Mouse (Mus musculus) mammary gland, adult 2 months (tissue): Measurements from ENCODE around the gene Zfp52. TPM values are rescaled to one million over a fixed set of nuclear protein-coding genes. Genes with fewer than 3 reads are reported as not detected.

Experiments used
- polyA plus RNA-seq: library from polyadenylated mRNA; depleted of rRNA; stranded (reverse); fragments of >200 nt; gene quantifications from 2 replicates; pipeline ENCODE4 v1.2.3, GENCODE M21; 2012; ENCODE audit warnings: low replicate concordance; rRNA removed

The Zfp52 gene
- 0.14 and 0.76 TPM in 2 replicates for polyA plus RNA-seq

GRCm38 (mm10) chr17:21535096-21536001 is at the start of gene Zfp52:
Gene Zfp52 (plus strand): TSS chr17:21535539.

GRCm38 (mm10) chr17:21488760-21489499 is 46.4 kb upstream of the Zfp52 start, which contains the start of gene Zfp53:
Gene Zfp53 (plus strand): TSS chr17:21488998.

GRCm38 (mm10) chr17:21566728-21567349 is 31.5 kb downstream of the Zfp52 start, which contains the start of gene Zfp948:
Gene Zfp948 (plus strand): TSS chr17:21567008.

Other genes starting within 250 kb of the Zfp52 start
- not detected in 2 replicates for gene Vmn1r237, start 223.7 kb upstream of the Zfp52 start, polyA plus RNA-seq
- 0.13 and 0.47 TPM in 2 replicates for gene Zfp677, start 151.8 kb upstream of the Zfp52 start, polyA plus RNA-seq
- gene Zfp54, start 112.3 kb upstream of the Zfp52 start, polyA plus RNA-seq, result 0.26 and 1.1 TPM in 2 replicates
- gene Zfp51, start 85.2 kb upstream of the Zfp52 start, polyA plus RNA-seq, result 0.42 and 0.99 TPM in 2 replicates
- 1.5 and 2.2 TPM in 2 replicates for gene Zfp53, start 46.5 kb upstream of the Zfp52 start, polyA plus RNA-seq
- 0.68 and 2.1 TPM in 2 replicates for gene Zfp948, start 31.5 kb downstream of the Zfp52 start, polyA plus RNA-seq
- 0.50 and 0.95 TPM in 2 replicates for gene Zfp983, start 115.1 kb downstream of the Zfp52 start, polyA plus RNA-seq
- gene Gm10226, start 156.3 kb downstream of the Zfp52 start, polyA plus RNA-seq, result not detected in 2 replicates
- gene Zfp760, start 172.2 kb downstream of the Zfp52 start, polyA plus RNA-seq, result 0.59 and 1.9 TPM in 2 replicates
- gene Zfp229, start 195.3 kb downstream of the Zfp52 start, polyA plus RNA-seq, result 1.5 TPM in 2 replicates